Mouse (Mus musculus): ENCODE data around the gene Plekhm1.
"Not testable (repeated sequence)": the region's sequence is repeated elsewhere in the genome, so short reads cannot be mapped to it uniquely, and the experiment has no call there.

DNA sequence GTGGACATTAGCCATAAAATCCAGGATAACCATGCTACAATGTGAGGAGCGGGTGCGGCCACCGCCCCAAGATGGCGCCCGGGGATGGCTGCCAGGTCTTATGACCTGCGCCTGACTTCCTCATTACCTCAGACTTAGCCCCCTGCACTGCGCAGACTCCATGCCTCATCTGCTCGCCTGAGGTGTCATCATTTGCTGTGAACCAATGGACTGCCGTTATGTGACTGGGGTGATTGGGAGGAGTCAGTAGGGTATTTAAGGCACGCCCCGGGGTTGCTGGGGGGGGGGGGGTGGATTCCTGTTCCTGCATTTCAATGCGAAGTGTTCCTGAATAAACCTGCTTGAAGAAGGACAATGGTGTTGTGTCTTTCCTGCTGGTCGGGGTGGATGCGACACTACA lies 37.2 kb upstream of the Plekhm1 start:
- TF ChIP-seq CTCF (IDR thresholded peaks at IDR 0.05; ENCODE audit: control insufficient read depth, insufficient read depth, low read length); POLR2A (IDR thresholded peaks at IDR 0.05; ENCODE audit: borderline replicate concordance, control insufficient read depth, low read depth, low read length): not testable (repeated sequence)

Measured in bone marrow, adult 2 months (tissue).